Mouse (Mus musculus): ENCODE measurements around the gene Cdc42ep5. TPM values are rescaled to one million over a fixed set of nuclear protein-coding genes. Genes with fewer than 3 reads are reported as not detected.

Gene Cdc42ep5
- polyA plus RNA-seq, 1 experiment from 2014 or later = 35.1 TPM

GRCm38 (mm10) chr7:4136404-4136770, 28.3 kb downstream of the Cdc42ep5 start:
- Histone ChIP-seq H3K4me2 (ENCODE audit: low read depth, severe bottlenecking) (peak overlapping the region; percentile 61), H3K9ac (ENCODE audit: low read length) (peak overlapping the region; percentile 65), H3K9me3 (ENCODE audit: control insufficient read depth, low read length) (no peaks in the 10 kb centered on the region), H3K4me3 (ENCODE audit: low read depth, low read length) (peak overlapping the region; percentile 87), H3K4me1 (ENCODE audit: control insufficient read depth, insufficient read depth, low read length) (peaks cover 9% of the 10 kb centered on the region), H3K27ac (replicated peaks; ENCODE audit: low read depth, low read length) (no peak overlapping the region), H3K36me3 (ENCODE audit: control insufficient read depth, insufficient read depth, low read length) (peaks cover 11% of the 10 kb centered on the region; the same call in 1 of the 2 replicates), H3K27me3 (ENCODE audit: control insufficient read depth, insufficient read depth, low read length) (no peaks in the 10 kb centered on the region)
- DNase-seq (ENCODE audit: low spot score) (no peak), ATAC-seq (ENCODE audit: insufficient number of reproducible peaks, low FRiP score, low TSS enrichment, low read depth) (peak; percentile 11; the same call in 1 of the 2 replicates)
- WGBS = under 1% methylated on average over 16 of the region's 16 CpGs

GRCm38 (mm10) chr7:4134911-4135310, 29.7 kb downstream of the Cdc42ep5 start:
- ATAC-seq (ENCODE audit: insufficient number of reproducible peaks, low FRiP score, low TSS enrichment, low read depth) (no peak), DNase-seq (ENCODE audit: low spot score) (no peak)
- Histone ChIP-seq H3K4me2 (ENCODE audit: low read depth, severe bottlenecking) (no peak overlapping the region), H3K9ac (ENCODE audit: low read length) (no peak overlapping the region), H3K27me3 (ENCODE audit: control insufficient read depth, insufficient read depth, low read length) (no peaks in the 10 kb centered on the region), H3K36me3 (ENCODE audit: control insufficient read depth, insufficient read depth, low read length) (peaks cover 5% of the 10 kb centered on the region; the same call in 1 of the 2 replicates), H3K4me3 (ENCODE audit: low read depth, low read length) (no peak overlapping the region), H3K27ac (replicated peaks; ENCODE audit: low read depth, low read length) (no peak overlapping the region), H3K4me1 (ENCODE audit: control insufficient read depth, insufficient read depth, low read length) (peaks cover 9% of the 10 kb centered on the region), H3K9me3 (ENCODE audit: control insufficient read depth, low read length) (no peaks in the 10 kb centered on the region)
- 85% methylated on average over 5 of the region's 5 CpGs for WGBS

- Histone ChIP-seq H3K4me1 (ENCODE audit: control insufficient read depth, insufficient read depth, low read length) (peaks cover 6% of the 10 kb centered on the region), H3K4me2 (ENCODE audit: low read depth, severe bottlenecking) (no peak overlapping the region), H3K36me3 (ENCODE audit: control insufficient read depth, insufficient read depth, low read length) (no peaks in the 10 kb centered on the region), H3K9ac (ENCODE audit: low read length) (peak overlapping the region; percentile 12; the same call in 1 of the 2 replicates), H3K27me3 (ENCODE audit: control insufficient read depth, insufficient read depth, low read length) (no peaks in the 10 kb centered on the region), H3K4me3 (ENCODE audit: low read depth, low read length) (no peak overlapping the region), H3K27ac (replicated peaks; ENCODE audit: low read depth, low read length) (no peak overlapping the region), H3K9me3 (ENCODE audit: control insufficient read depth, low read length) (no peaks in the 10 kb centered on the region)
- WGBS = 79% methylated on average over 6 of the region's 7 CpGs
- DNase-seq (ENCODE audit: low spot score) = no peak
- no peak for ATAC-seq (ENCODE audit: insufficient number of reproducible peaks, low FRiP score, low TSS enrichment, low read depth)
Observed at GRCm38 (mm10) chr7:4132998-4133397, 31.7 kb downstream of the Cdc42ep5 start.

GRCm38 (mm10) chr7:4132581-4132980, 32.1 kb downstream of the Cdc42ep5 start:
- H3K4me3 ChIP-seq (ENCODE audit: low read depth, low read length) = no peak overlapping the region
- no peaks in the 10 kb centered on the region for H3K27me3 ChIP-seq (ENCODE audit: control insufficient read depth, insufficient read depth, low read length)
- no peaks in the 10 kb centered on the region for H3K9me3 ChIP-seq (ENCODE audit: control insufficient read depth, low read length)
- 91% methylated on average over 3 of the region's 3 CpGs for WGBS
- no peaks in the 10 kb centered on the region for H3K36me3 ChIP-seq (ENCODE audit: control insufficient read depth, insufficient read depth, low read length)
- no peak overlapping the region for H3K27ac ChIP-seq (replicated peaks; ENCODE audit: low read depth, low read length)
- ATAC-seq (ENCODE audit: insufficient number of reproducible peaks, low FRiP score, low TSS enrichment, low read depth) = no peak
- H3K9ac ChIP-seq (ENCODE audit: low read length) = no peak overlapping the region
- no peak overlapping the region for H3K4me2 ChIP-seq (ENCODE audit: low read depth, severe bottlenecking)
- peaks cover 2% of the 10 kb centered on the region; the same call in 1 of the 2 replicates for H3K4me1 ChIP-seq (ENCODE audit: control insufficient read depth, insufficient read depth, low read length)
- DNase-seq (ENCODE audit: low spot score) = no peak

- Histone ChIP-seq H3K9ac (ENCODE audit: low read length) (no peak overlapping the region), H3K9me3 (ENCODE audit: control insufficient read depth, low read length) (no peaks in the 10 kb centered on the region), H3K27ac (replicated peaks; ENCODE audit: low read depth, low read length) (no peak overlapping the region), H3K36me3 (ENCODE audit: control insufficient read depth, insufficient read depth, low read length) (no peaks in the 10 kb centered on the region), H3K27me3 (ENCODE audit: control insufficient read depth, insufficient read depth, low read length) (no peaks in the 10 kb centered on the region), H3K4me3 (ENCODE audit: low read depth, low read length) (no peak overlapping the region), H3K4me1 (ENCODE audit: control insufficient read depth, insufficient read depth, low read length) (0 out of 2 replicates have a peak, but pooled peaks cover 2% of the 10 kb centered on the region), H3K4me2 (ENCODE audit: low read depth, severe bottlenecking) (no peak overlapping the region)
- no peak for ATAC-seq (ENCODE audit: insufficient number of reproducible peaks, low FRiP score, low TSS enrichment, low read depth)
- 88% methylated on average over 8 of the region's 8 CpGs for WGBS
- no peak for DNase-seq (ENCODE audit: low spot score)
Observed at GRCm38 (mm10) chr7:4131964-4132363, 32.7 kb downstream of the Cdc42ep5 start.

- 50% methylated on average over 13 of the region's 13 CpGs for WGBS
- H3K36me3 ChIP-seq (ENCODE audit: control insufficient read depth, insufficient read depth, low read length) = no peaks in the 10 kb centered on the region
- no peak overlapping the region for H3K9ac ChIP-seq (ENCODE audit: low read length)
- H3K4me3 ChIP-seq (ENCODE audit: low read depth, low read length) = no peak overlapping the region
- H3K27me3 ChIP-seq (ENCODE audit: control insufficient read depth, insufficient read depth, low read length) = no peaks in the 10 kb centered on the region
- H3K9me3 ChIP-seq (ENCODE audit: control insufficient read depth, low read length) = no peaks in the 10 kb centered on the region
- H3K4me2 ChIP-seq (ENCODE audit: low read depth, severe bottlenecking) = no peak overlapping the region
- no peak overlapping the region for H3K27ac ChIP-seq (replicated peaks; ENCODE audit: low read depth, low read length)
- 0 out of 2 replicates have a peak, but pooled peaks cover 2% of the 10 kb centered on the region for H3K4me1 ChIP-seq (ENCODE audit: control insufficient read depth, insufficient read depth, low read length)
- DNase-seq (ENCODE audit: low spot score) (peak; percentile 90), ATAC-seq (ENCODE audit: insufficient number of reproducible peaks, low FRiP score, low TSS enrichment, low read depth) (peak; percentile 37; the same call in 1 of the 2 replicates)
Observed at GRCm38 (mm10) chr7:4130686-4131452, 33.8 kb downstream of the Cdc42ep5 start.

- Histone ChIP-seq H3K4me3 (ENCODE audit: low read depth, low read length) (no peak overlapping the region), H3K27ac (replicated peaks; ENCODE audit: low read depth, low read length) (no peak overlapping the region), H3K36me3 (ENCODE audit: control insufficient read depth, insufficient read depth, low read length) (no peaks in the 10 kb centered on the region), H3K4me2 (ENCODE audit: low read depth, severe bottlenecking) (no peak overlapping the region), H3K4me1 (ENCODE audit: control insufficient read depth, insufficient read depth, low read length) (no peaks in the 10 kb centered on the region), H3K27me3 (ENCODE audit: control insufficient read depth, insufficient read depth, low read length) (no peaks in the 10 kb centered on the region), H3K9ac (ENCODE audit: low read length) (no peak overlapping the region), H3K9me3 (ENCODE audit: control insufficient read depth, low read length) (no peaks in the 10 kb centered on the region)
- ATAC-seq (ENCODE audit: insufficient number of reproducible peaks, low FRiP score, low TSS enrichment, low read depth) = no peak
- 65% methylated on average over 6 of the region's 6 CpGs for WGBS
- no peak for DNase-seq (ENCODE audit: low spot score)
Observed at GRCm38 (mm10) chr7:4128860-4129259, 35.8 kb downstream of the Cdc42ep5 start.

- WGBS = 90% methylated on average over 4 of the region's 4 CpGs
- Histone ChIP-seq H3K4me3 (ENCODE audit: low read depth, low read length) (no peak overlapping the region), H3K9ac (ENCODE audit: low read length) (no peak overlapping the region), H3K4me2 (ENCODE audit: low read depth, severe bottlenecking) (no peak overlapping the region), H3K36me3 (ENCODE audit: control insufficient read depth, insufficient read depth, low read length) (no peaks in the 10 kb centered on the region), H3K4me1 (ENCODE audit: control insufficient read depth, insufficient read depth, low read length) (no peaks in the 10 kb centered on the region), H3K27ac (replicated peaks; ENCODE audit: low read depth, low read length) (no peak overlapping the region), H3K27me3 (ENCODE audit: control insufficient read depth, insufficient read depth, low read length) (no peaks in the 10 kb centered on the region), H3K9me3 (ENCODE audit: control insufficient read depth, low read length) (no peaks in the 10 kb centered on the region)
- no peak for ATAC-seq (ENCODE audit: insufficient number of reproducible peaks, low FRiP score, low TSS enrichment, low read depth)
- no peak for DNase-seq (ENCODE audit: low spot score)
Observed at GRCm38 (mm10) chr7:4127894-4128293, 36.8 kb downstream of the Cdc42ep5 start.

All from limb, embryonic 11.5 days (tissue).